Mouse (Mus musculus) heart, postnatal 0 days (tissue): Measurements from ENCODE around the gene Tob1. TPM values are rescaled to one million over a fixed set of nuclear protein-coding genes. Genes with fewer than 3 reads are reported as not detected.

ENCODE experiments used
- ATAC-seq: fragments of 200-750 bp; cut with Nextera tagmentation; 2 replicates; pipeline ENCODE4 v1.8.0; 2017; ENCODE audit warnings: low read depth, moderate number of reproducible peaks, moderate library complexity; ENCODE audit not compliant: insufficient read depth
- DNase-seq: peaks from one replicate; pipeline ENCODE4 v3.0.0-alpha.2; 2016; ENCODE audit warnings: low spot score
- H3K27ac ChIP-seq: fragments of 300-500 bp; sonication (generic); 2 replicates; pipeline ENCODE4 v1.5.1; 2014; ENCODE audit warnings: low read depth, mild to moderate bottlenecking
- H3K27me3 ChIP-seq: fragments of 300-500 bp; sonication (generic); 2 replicates; pipeline ENCODE4 v1.6.1; 2014; ENCODE audit warnings: low read length, mixed read lengths; ENCODE audit not compliant: control insufficient read depth, insufficient read depth
- H3K36me3 ChIP-seq: fragments of 300-500 bp; sonication (generic); replicated peaks from 2 replicates; pipeline ENCODE4 v1.6.1; 2014; ENCODE audit warnings: low read length, mixed read lengths; ENCODE audit not compliant: control insufficient read depth, insufficient read depth
- H3K4me1 ChIP-seq: fragments of 300-500 bp; sonication (generic); 2 replicates; pipeline ENCODE4 v1.6.1; 2014; ENCODE audit warnings: antibody characterized with exemption; ENCODE audit not compliant: control insufficient read depth, insufficient read depth
- H3K4me2 ChIP-seq: fragments of 300-500 bp; sonication (generic); 2 replicates; pipeline ENCODE4 v1.6.1; 2014; ENCODE audit warnings: low read depth, mild to moderate bottlenecking, low read length, moderate library complexity
- H3K4me3 ChIP-seq: fragments of 300-500 bp; sonication (generic); 2 replicates; pipeline ENCODE4 v1.5.1; 2014; ENCODE audit warnings: low read depth, low read length
- H3K9ac ChIP-seq: fragments of 300-500 bp; sonication (generic); replicated peaks from 2 replicates; pipeline ENCODE4 v1.6.1; 2014; ENCODE audit warnings: low read depth, low read length, mixed read lengths
- H3K9me3 ChIP-seq: fragments of 300-500 bp; sonication (generic); replicated peaks from 2 replicates; pipeline ENCODE4 v1.6.1; 2016; ENCODE audit warnings: low read length; ENCODE audit not compliant: control insufficient read depth
- CTCF ChIP-seq: IDR thresholded peaks from 2 replicates; pipeline ENCODE4 v1.5.1; 2016; ENCODE audit warnings: antibody characterized with exemption, control low read depth, low read depth
- EP300 ChIP-seq: IDR thresholded peaks from 2 replicates; pipeline ENCODE4 v1.6.1; 2016; ENCODE audit warnings: antibody characterized with exemption, low read depth
- WGBS: fragments of 180-500 bp; shearing (Covaris S2); extraction: QIAGEN DNeasy Blood & Tissue Kit; methylation state at CpG from one replicate; pipeline ENCODE4 v1.1.7; 2014; 5-methylcytosine and 5-hydroxymethylcytosine counted together
- polyA plus RNA-seq: library from polyadenylated mRNA; unstranded; fragments of >200 nt; fragmentation: Nextera tagmentation; extraction: Ambion mirVana; gene quantifications from 2 replicates; pipeline ENCODE4 v1.2.1, GENCODE M21; 2015
- total RNA-seq: library from RNA; depleted of rRNA; stranded (reverse); fragments of >200 nt; gene quantifications from 2 replicates; pipeline ENCODE4 v1.2.3, GENCODE M21; 2014; ENCODE audit warnings: low replicate concordance

The Tob1 gene
- total and polyA plus RNA-seq, 2 experiments from 2014 or later = 42.6 to 72.5 TPM

GRCm38 (mm10) chr11:94183120-94183519, 28.1 kb upstream of the Tob1 start:
- Histone ChIP-seq H3K4me1 (peaks cover 3% of the 10 kb centered on the region; the same call in 1 of the 2 replicates), H3K36me3 (no peaks in the 10 kb centered on the region), H3K27me3 (no peaks in the 10 kb centered on the region), H3K4me2 (no peak overlapping the region), H3K9ac (no peak overlapping the region), H3K4me3 (no peak overlapping the region), H3K27ac (no peak overlapping the region), H3K9me3 (no peaks in the 10 kb centered on the region)
- no peak for ATAC-seq
- no peak for DNase-seq
- TF ChIP-seq EP300 (no peak), CTCF (no peak)
- 72% methylated on average over 5 of the region's 5 CpGs for WGBS

DNA sequence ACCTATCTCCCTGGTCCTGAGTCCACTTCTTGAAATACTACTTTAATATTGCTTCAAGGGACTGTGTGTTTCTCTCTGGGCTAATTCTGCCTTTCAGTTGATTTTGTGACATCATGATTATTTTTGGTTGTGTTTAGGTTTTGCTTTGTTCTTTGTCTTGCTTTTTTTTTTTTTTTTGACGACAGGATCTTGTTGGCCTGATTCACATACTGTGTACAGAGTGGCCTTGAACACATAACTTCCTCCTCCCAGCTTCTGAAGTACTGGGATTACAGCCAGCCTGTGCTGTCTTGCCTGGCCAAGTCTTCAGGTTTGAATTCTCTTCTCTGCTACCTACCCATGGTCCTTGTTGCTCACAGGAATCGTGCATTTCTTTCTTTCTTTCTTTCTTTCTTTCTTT, 27.6 kb upstream of the Tob1 start:
- no peaks in the 10 kb centered on the region for H3K9me3 ChIP-seq
- no peak overlapping the region for H3K4me3 ChIP-seq
- no peak for DNase-seq
- H3K4me2 ChIP-seq = no peak overlapping the region
- H3K9ac ChIP-seq = no peak overlapping the region
- no peaks in the 10 kb centered on the region for H3K36me3 ChIP-seq
- no peak for ATAC-seq
- TF ChIP-seq EP300 (no peak), CTCF (no peak)
- H3K4me1 ChIP-seq = peaks cover 3% of the 10 kb centered on the region; the same call in 1 of the 2 replicates
- 66% methylated on average over 2 of the region's 2 CpGs for WGBS
- H3K27ac ChIP-seq = no peak overlapping the region
- no peaks in the 10 kb centered on the region for H3K27me3 ChIP-seq

DNA sequence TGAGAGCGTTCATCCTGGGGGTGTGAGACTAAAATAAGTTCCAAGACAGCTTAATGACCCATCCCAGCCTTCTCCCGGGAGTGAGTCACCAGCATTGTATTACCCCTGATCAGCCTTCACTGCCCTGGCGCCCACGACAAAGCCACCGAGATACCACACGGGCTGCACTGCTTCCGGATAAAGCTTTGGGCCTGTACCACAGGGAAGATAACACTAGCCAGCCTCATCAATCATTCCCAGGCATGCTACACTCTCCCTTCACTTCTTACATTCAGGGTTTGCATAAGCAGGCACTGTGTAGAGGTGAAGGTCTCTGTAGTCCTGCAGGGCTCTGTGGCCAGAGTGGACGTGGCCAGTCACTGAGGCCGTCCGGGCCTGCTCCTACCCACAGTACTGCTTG, 21.7 kb upstream of the Tob1 start:
- Histone ChIP-seq H3K9me3 (no peaks in the 10 kb centered on the region), H3K36me3 (no peaks in the 10 kb centered on the region), H3K4me2 (no peak overlapping the region), H3K4me1 (no peaks in the 10 kb centered on the region), H3K4me3 (no peak overlapping the region), H3K27ac (no peak overlapping the region), H3K9ac (no peak overlapping the region), H3K27me3 (no peaks in the 10 kb centered on the region)
- 22% methylated on average over 10 of the region's 10 CpGs for WGBS
- ATAC-seq = no peak
- TF ChIP-seq EP300 (no peak), CTCF (no peak)
- no peak for DNase-seq

GRCm38 (mm10) chr11:94190665-94191064, 20.6 kb upstream of the Tob1 start:
- TF ChIP-seq CTCF (no peak), EP300 (no peak)
- Histone ChIP-seq H3K27ac (no peak overlapping the region), H3K36me3 (no peaks in the 10 kb centered on the region), H3K4me2 (no peak overlapping the region), H3K4me1 (no peaks in the 10 kb centered on the region), H3K9me3 (no peaks in the 10 kb centered on the region), H3K9ac (no peak overlapping the region), H3K27me3 (no peaks in the 10 kb centered on the region), H3K4me3 (no peak overlapping the region)
- WGBS = 93% methylated on average over 5 of the region's 5 CpGs
- ATAC-seq (no peak), DNase-seq (no peak)

DNA sequence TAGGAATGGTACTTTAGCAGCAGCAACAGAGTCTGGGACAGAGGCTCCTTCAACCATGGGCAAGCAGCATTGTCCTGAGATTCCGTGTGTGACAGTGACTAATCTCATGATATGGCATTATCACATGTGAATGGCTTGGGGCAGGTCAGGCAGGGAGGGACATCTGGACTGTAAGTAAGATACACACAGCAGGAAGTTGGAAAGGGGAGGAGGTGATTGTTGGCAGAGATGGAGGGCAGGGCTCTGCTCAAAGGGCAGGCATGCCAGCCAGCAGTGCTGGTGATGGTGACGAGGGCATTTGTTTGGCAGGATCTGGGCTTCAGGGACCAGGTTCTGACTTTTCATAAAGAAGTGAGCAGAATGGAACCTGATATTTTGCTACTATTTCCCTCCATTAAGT, 18.1 kb upstream of the Tob1 start:
- H3K4me1 ChIP-seq = peaks cover 4% of the 10 kb centered on the region; the same call in 1 of the 2 replicates
- H3K27ac ChIP-seq = no peak overlapping the region
- no peaks in the 10 kb centered on the region for H3K9me3 ChIP-seq
- ATAC-seq (no peak), DNase-seq (no peak)
- WGBS = 39% methylated on average over 2 of the region's 2 CpGs
- no peaks in the 10 kb centered on the region for H3K27me3 ChIP-seq
- no peak overlapping the region for H3K4me3 ChIP-seq
- H3K36me3 ChIP-seq = no peaks in the 10 kb centered on the region
- no peak overlapping the region for H3K9ac ChIP-seq
- no peak overlapping the region for H3K4me2 ChIP-seq
- TF ChIP-seq CTCF (no peak), EP300 (no peak)

- no peak for TF ChIP-seq CTCF
- TF ChIP-seq EP300 = no peak
- Histone ChIP-seq H3K9me3 (no peaks in the 10 kb centered on the region), H3K4me1 (peaks cover 4% of the 10 kb centered on the region; the same call in 1 of the 2 replicates), H3K27ac (no peak overlapping the region), H3K9ac (no peak overlapping the region), H3K4me2 (no peak overlapping the region), H3K27me3 (no peaks in the 10 kb centered on the region), H3K4me3 (no peak overlapping the region), H3K36me3 (no peaks in the 10 kb centered on the region)
- 68% methylated on average over 3 of the region's 3 CpGs for WGBS
- DNase-seq (no peak), ATAC-seq (no peak)
These were observed 14.9 kb upstream of the Tob1 start for GRCm38 (mm10) chr11:94196311-94196710.
